Mouse (Mus musculus) midbrain, embryonic 11.5 days (tissue): ENCODE data around the gene Ccdc183. TPM values are rescaled to one million over a fixed set of nuclear protein-coding genes. Genes with fewer than 3 reads are reported as not detected.

Source experiments
- ATAC-seq: fragments of 200-750 bp; cut with Nextera tagmentation; 2 replicates; pipeline ENCODE4 v1.8.0; 2017; ENCODE audit warnings: moderate TSS enrichment, moderate library complexity; ENCODE audit not compliant: low FRiP score
- DNase-seq: peaks from one replicate; pipeline ENCODE4 v3.0.0; 2015; ENCODE audit warnings: low spot score; ENCODE audit errors: missing footprints
- H3K27ac ChIP-seq: fragments of 300-500 bp; sonication (generic); 2 replicates; pipeline ENCODE4 v1.5.1; 2014; ENCODE audit warnings: low read depth, low read length
- H3K27me3 ChIP-seq: fragments of 300-500 bp; sonication (generic); 2 replicates; pipeline ENCODE4 v1.6.1; 2014; ENCODE audit warnings: mild to moderate bottlenecking, low read length, moderate library complexity, mixed read lengths; ENCODE audit not compliant: control insufficient read depth, insufficient read depth
- H3K36me3 ChIP-seq: fragments of 300-500 bp; sonication (generic); 2 replicates; pipeline ENCODE4 v1.6.1; 2014; ENCODE audit warnings: mild to moderate bottlenecking, low read length, moderate library complexity, mixed read lengths; ENCODE audit not compliant: control insufficient read depth, insufficient read depth
- H3K4me1 ChIP-seq: fragments of 300-500 bp; sonication (generic); 2 replicates; pipeline ENCODE4 v1.6.1; 2014; ENCODE audit warnings: low read length; ENCODE audit not compliant: control insufficient read depth, insufficient read depth
- H3K4me2 ChIP-seq: fragments of 300-500 bp; sonication (generic); 2 replicates; pipeline ENCODE4 v1.6.1; 2014; ENCODE audit warnings: mild to moderate bottlenecking, moderate library complexity
- H3K4me3 ChIP-seq: fragments of 300-500 bp; sonication (generic); 2 replicates; pipeline ENCODE4 v1.5.1; 2014; ENCODE audit warnings: low read depth, low read length
- H3K9ac ChIP-seq: fragments of 300-500 bp; sonication (generic); 2 replicates; pipeline ENCODE4 v1.6.1; 2014; ENCODE audit warnings: low read length
- H3K9me3 ChIP-seq: fragments of 300-500 bp; sonication (generic); 2 replicates; pipeline ENCODE4 v1.6.1; 2016; ENCODE audit warnings: low read length; ENCODE audit not compliant: control insufficient read depth
- whole genome bisulfite sequencing: fragments of 180-500 bp; shearing (Covaris S2); extraction: QIAGEN DNeasy Blood & Tissue Kit; methylation state at CpG from one replicate; pipeline ENCODE4 v1.1.7; 2014; 5-methylcytosine and 5-hydroxymethylcytosine counted together
- polyA plus RNA-seq: library from polyadenylated mRNA; unstranded; fragments of >200 nt; fragmentation: Nextera tagmentation; extraction: Ambion mirVana; gene quantifications from 2 replicates; pipeline ENCODE4 v1.2.1, GENCODE M21; 2014

The Ccdc183 gene
- polyA plus RNA-seq, 1 experiment from 2014 or later, result 0.25 TPM

DNA sequence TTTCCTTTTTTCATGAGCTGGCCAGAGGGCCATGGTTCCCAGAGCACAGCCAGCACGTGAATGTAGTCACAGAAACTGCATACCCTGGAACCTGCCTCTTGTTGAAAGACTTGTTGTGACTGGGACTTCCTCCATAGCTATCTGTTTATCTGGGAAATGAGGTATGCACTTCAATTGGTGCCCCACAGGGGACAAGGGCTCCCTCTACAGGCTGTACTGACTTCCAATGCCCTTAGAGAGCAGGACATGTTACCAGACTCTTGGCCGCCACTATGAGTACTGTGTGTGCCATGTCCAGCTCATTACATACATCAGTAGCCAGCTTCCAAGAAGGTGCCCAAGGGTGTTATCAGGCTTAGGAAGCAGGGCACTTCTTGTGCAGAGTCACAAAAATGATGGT, 25.6 kb downstream of the Ccdc183 start:
- Histone ChIP-seq H3K27me3 (no peaks in the 10 kb centered on the region), H3K4me2 (no peak overlapping the region), H3K27ac (no peak overlapping the region), H3K4me3 (no peak overlapping the region), H3K9ac (no peak overlapping the region), H3K36me3 (peaks cover 25% of the 10 kb centered on the region), H3K9me3 (no peaks in the 10 kb centered on the region), H3K4me1 (no peaks in the 10 kb centered on the region)
- ATAC-seq (no peak), DNase-seq (no peak)
- 81% methylated on average over 2 of the region's 2 CpGs for WGBS

DNA sequence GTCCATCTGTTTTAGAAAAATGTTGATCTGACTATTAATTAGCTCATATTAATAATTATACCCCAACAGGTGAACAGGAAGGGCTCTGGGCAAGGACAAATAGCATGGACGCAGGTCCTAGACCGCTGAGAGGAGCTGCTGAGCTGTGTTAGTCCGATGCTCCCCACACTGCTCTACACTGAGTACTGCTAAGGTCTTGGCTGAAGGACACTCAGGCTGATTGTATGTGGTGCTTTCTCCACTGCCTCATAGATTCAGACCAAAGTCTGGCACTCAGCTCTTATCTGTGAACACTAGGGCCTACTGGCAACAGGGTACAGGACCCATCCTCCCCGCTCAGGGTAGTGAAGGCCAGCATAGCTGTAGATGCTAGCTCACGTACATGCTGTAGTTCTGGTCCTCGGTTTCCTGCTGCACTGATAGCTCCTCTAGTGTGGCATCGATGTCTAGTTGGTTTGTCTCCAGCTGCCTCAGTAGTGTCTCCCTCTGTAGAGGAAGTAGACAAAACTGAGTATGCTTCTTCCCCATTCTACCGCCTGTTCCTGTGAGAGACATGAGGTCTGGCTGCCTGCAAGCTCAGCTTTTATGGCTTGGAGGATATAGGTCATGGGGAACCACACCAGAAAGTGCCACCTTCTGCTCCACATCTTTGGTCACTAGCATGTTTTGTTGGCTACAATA, 29.1 kb downstream of the Ccdc183 start:
- Histone ChIP-seq H3K4me3 (no peak overlapping the region), H3K4me2 (no peak overlapping the region), H3K9me3 (no peaks in the 10 kb centered on the region), H3K27ac (no peak overlapping the region), H3K36me3 (peaks cover 21% of the 10 kb centered on the region), H3K9ac (no peak overlapping the region), H3K4me1 (no peaks in the 10 kb centered on the region), H3K27me3 (no peaks in the 10 kb centered on the region)
- DNase-seq (no peak), ATAC-seq (no peak)
- 92% methylated on average over 8 of the region's 8 CpGs for WGBS

DNA sequence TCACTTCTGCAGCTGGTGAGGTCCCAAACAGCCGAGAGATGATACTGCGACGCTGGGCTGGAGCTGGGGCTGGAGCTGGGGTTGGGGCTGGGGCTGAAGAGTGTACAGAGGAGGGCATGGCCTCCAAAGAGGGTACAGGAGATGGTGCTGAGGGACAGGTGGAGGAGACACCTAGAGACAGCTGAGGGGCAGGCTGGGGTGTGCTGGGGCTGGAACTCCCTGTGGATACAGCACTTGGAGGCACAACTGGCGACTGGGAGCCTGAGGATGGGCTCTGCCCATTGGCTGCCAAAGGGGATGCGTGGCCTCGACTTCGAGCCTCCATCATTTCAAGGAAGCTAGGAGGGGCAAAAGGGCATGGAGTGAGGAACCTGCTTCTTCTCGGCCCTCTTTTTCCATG, 30.2 kb downstream of the Ccdc183 start:
- Histone ChIP-seq H3K9me3 (no peaks in the 10 kb centered on the region), H3K36me3 (peaks cover 16% of the 10 kb centered on the region), H3K4me2 (no peak overlapping the region), H3K9ac (no peak overlapping the region), H3K27ac (no peak overlapping the region), H3K27me3 (no peaks in the 10 kb centered on the region), H3K4me1 (0 out of 2 replicates have a peak, but pooled peaks cover 2% of the 10 kb centered on the region), H3K4me3 (no peak overlapping the region)
- 93% methylated on average over 8 of the region's 8 CpGs for WGBS
- no peak for DNase-seq
- ATAC-seq, result no peak

DNA sequence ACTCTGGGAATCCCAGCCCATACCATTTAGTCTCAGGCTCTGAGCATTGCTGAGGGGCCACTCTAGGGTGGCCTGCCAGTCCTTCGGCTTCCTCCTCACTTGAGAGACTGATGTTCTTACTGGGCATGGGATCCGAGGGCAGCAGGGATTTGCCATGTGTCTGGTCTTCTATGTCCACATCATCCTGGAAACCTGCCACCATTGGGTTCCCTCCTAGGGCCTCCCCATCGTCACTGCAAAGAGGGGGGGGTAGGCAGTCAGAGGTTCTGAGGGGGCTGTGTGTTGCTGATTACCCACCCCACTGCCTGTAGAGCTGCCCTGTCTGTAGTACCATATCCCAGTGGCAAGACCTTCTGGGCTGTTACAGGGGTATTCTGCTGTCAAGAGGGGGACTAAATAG, 31.9 kb downstream of the Ccdc183 start:
- Histone ChIP-seq H3K36me3 (peaks cover 11% of the 10 kb centered on the region), H3K27ac (no peak overlapping the region), H3K9ac (no peak overlapping the region), H3K4me1 (peaks cover 8% of the 10 kb centered on the region; the same call in 1 of the 2 replicates), H3K27me3 (peaks cover 8% of the 10 kb centered on the region), H3K4me3 (no peak overlapping the region), H3K9me3 (no peaks in the 10 kb centered on the region), H3K4me2 (no peak overlapping the region)
- no peak for ATAC-seq
- 91% methylated on average over 3 of the region's 3 CpGs for WGBS
- DNase-seq, result no peak

DNA sequence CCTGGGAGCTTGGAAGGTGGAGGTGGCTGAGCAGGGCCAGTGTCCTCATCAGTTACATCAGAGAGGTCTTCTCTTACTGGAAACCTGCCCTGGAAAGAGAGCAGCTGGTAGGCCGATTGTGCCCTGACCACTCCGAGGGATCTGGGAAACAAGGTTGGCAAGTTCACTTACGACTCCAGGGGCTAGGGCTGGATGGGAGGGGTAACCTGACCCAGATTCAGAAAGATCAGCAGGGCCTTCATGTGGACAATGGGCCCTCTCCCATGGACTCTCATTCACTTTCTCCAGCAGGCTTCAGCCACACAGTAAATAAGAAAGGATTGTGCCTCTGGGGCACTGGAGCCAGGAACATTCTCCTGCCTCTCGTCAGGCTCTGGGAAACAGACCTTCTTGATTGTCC, 32.6 kb downstream of the Ccdc183 start:
- whole genome bisulfite sequencing, result 88% methylated on average over 4 of the region's 4 CpGs
- DNase-seq (no peak), ATAC-seq (no peak)
- no peak overlapping the region for H3K9ac ChIP-seq
- no peak overlapping the region for H3K4me3 ChIP-seq
- no peak overlapping the region for H3K27ac ChIP-seq
- peaks cover 8% of the 10 kb centered on the region; the same call in 1 of the 2 replicates for H3K4me1 ChIP-seq
- H3K27me3 ChIP-seq, result peaks cover 16% of the 10 kb centered on the region
- H3K36me3 ChIP-seq, result peaks cover 7% of the 10 kb centered on the region
- H3K4me2 ChIP-seq, result no peak overlapping the region
- no peaks in the 10 kb centered on the region for H3K9me3 ChIP-seq

DNA sequence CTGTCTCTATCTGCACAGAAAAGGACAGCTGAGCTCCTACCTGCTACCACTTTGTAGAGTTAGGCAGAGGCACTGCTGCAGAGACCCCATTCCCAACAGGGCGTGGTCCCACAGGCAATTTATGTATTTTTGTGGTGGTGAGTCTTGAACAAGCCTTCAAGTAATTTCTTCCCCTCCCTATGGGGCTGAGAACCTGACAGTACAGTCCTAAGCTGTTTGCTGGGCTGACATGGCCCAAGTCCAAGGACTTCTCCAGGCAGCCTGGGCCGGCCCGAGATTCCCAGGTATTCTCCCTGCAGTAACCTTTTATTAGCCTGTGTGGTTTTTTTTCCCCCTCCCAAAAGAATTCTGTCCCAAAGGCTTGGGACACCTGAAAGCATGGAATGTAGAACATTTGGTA, 33.3 kb downstream of the Ccdc183 start:
- Histone ChIP-seq H3K4me1 (peaks cover 10% of the 10 kb centered on the region; the same call in 1 of the 2 replicates), H3K27me3 (peaks cover 23% of the 10 kb centered on the region), H3K9ac (no peak overlapping the region), H3K36me3 (peaks cover 6% of the 10 kb centered on the region), H3K4me2 (no peak overlapping the region), H3K27ac (no peak overlapping the region), H3K9me3 (no peaks in the 10 kb centered on the region), H3K4me3 (no peak overlapping the region)
- no peak for ATAC-seq
- no peak for DNase-seq
- 98% methylated on average over 3 of the region's 3 CpGs for WGBS

DNA sequence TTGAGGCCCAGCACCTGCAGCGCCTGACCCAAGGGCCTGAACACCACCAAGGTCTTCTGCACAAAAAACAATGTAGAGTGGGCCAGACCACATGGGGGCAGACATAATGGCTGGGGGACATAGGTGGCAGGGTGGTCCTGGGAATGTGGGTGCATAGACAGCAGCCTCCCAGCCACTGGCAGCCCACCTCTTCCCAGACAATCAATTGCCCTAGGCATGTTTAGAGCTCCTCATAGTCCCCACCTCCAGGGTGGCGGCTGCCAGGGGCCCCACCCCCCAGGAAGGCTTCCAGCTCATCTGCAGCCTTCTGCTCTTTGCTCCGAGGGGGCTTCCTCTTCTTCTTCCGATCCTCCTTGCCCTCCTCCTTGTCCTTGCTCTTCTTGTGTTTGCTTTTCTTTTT, 33.9 kb downstream of the Ccdc183 start:
- H3K4me1 ChIP-seq, result peaks cover 10% of the 10 kb centered on the region; the same call in 1 of the 2 replicates
- peaks cover 6% of the 10 kb centered on the region for H3K36me3 ChIP-seq
- ATAC-seq (no peak), DNase-seq (no peak)
- no peak overlapping the region for H3K4me3 ChIP-seq
- no peaks in the 10 kb centered on the region for H3K9me3 ChIP-seq
- 79% methylated on average over 4 of the region's 4 CpGs for WGBS
- no peak overlapping the region for H3K27ac ChIP-seq
- peaks cover 29% of the 10 kb centered on the region for H3K27me3 ChIP-seq
- H3K9ac ChIP-seq, result no peak overlapping the region
- H3K4me2 ChIP-seq, result no peak overlapping the region

DNA sequence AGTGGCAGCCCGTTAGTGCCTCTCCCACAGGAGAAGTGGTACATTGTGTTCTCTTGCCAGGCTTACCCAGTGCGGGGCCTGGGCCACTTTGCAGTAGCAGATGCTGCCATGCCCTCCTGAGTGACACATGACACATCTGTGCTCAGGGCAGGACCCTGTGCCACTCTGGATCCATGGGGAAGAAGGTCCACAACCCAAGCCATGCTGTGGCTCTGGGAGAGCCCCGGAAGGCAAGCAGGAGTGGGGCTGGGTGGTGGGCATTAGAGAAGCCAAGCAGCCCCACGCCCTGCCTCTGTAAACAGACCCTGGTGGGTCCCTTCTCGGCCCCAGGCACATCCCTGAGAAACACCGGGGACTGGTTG, 34.4 kb downstream of the Ccdc183 start:
- Histone ChIP-seq H3K4me1 (peaks cover 10% of the 10 kb centered on the region; the same call in 1 of the 2 replicates), H3K9ac (no peak overlapping the region), H3K9me3 (no peaks in the 10 kb centered on the region), H3K36me3 (peaks cover 6% of the 10 kb centered on the region), H3K4me3 (no peak overlapping the region), H3K4me2 (no peak overlapping the region), H3K27me3 (peaks cover 33% of the 10 kb centered on the region), H3K27ac (no peak overlapping the region)
- no peak for ATAC-seq
- WGBS, result 88% methylated on average over 6 of the region's 6 CpGs
- no peak for DNase-seq

DNA sequence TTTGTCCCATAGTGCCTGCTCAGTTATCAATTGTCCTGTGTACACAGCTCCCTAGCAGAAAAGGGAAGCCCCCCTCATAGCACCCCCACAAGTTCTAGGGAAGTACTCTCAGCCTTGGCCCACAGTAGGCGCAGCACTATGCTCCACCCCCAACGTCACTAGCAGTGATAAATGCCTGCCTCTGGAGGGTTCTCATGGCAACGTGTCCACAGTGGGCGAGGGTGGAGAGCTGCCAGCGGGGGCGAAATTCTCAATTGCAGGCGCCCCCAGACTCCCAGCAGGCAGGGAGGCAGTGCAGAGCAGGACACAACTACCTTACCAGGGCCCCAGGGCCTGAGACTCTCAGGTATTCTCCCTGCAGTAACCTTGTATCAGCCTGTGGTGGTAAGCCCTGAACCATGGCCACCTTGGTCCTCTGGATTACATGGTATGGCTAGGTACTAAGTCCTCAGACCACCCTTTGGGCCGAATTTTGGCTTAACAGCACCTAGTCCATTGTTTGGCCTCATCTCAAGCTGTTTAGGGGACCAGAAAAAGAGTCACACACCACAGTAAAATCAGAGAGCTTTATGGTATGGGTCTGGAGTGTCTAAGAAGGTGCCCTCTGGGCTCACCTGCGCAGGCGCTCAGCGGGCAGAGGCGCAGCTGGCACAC, 34.9 kb downstream of the Ccdc183 start:
- no peak for DNase-seq
- Histone ChIP-seq H3K9ac (no peak overlapping the region), H3K4me3 (no peak overlapping the region), H3K4me1 (peaks cover 13% of the 10 kb centered on the region), H3K27me3 (peaks cover 38% of the 10 kb centered on the region), H3K4me2 (no peak overlapping the region), H3K36me3 (peaks cover 6% of the 10 kb centered on the region), H3K27ac (no peak overlapping the region), H3K9me3 (no peaks in the 10 kb centered on the region)
- ATAC-seq, result no peak
- WGBS, result 65% methylated on average over 12 of the region's 12 CpGs
